Mouse (Mus musculus) midbrain, embryonic 14.5 days (tissue): ENCODE results near the gene Nyap1. TPM values are rescaled to one million over a fixed set of nuclear protein-coding genes. Genes with fewer than 3 reads are reported as not detected.
"Not testable (repeated sequence)": the region's sequence is repeated elsewhere in the genome, so short reads cannot be mapped to it uniquely, and the experiment has no call there.

Experiments
- ATAC-seq: fragments of 200-750 bp; cut with Nextera tagmentation; 2 replicates; pipeline ENCODE4 v1.8.0; 2017; ENCODE audit warnings: moderate number of reproducible peaks, moderate library complexity; ENCODE audit not compliant: low FRiP score, low TSS enrichment
- DNase-seq: peaks from one replicate; pipeline ENCODE4 v3.0.0-alpha.2; 2015
- H3K27ac ChIP-seq: fragments of 300-500 bp; sonication (generic); replicated peaks from 2 replicates; pipeline ENCODE4 v1.5.1; 2014; ENCODE audit warnings: mild to moderate bottlenecking, low read depth, low read length, moderate library complexity
- H3K27me3 ChIP-seq: fragments of 300-500 bp; sonication (generic); 2 replicates; pipeline ENCODE4 v1.6.1; 2014; ENCODE audit warnings: low read length, control low read depth, mixed read lengths; ENCODE audit not compliant: control insufficient read depth, insufficient read depth
- H3K36me3 ChIP-seq: fragments of 300-500 bp; sonication (generic); 2 replicates; pipeline ENCODE4 v1.6.1; 2014; ENCODE audit warnings: low read length, control low read depth; ENCODE audit not compliant: control insufficient read depth, insufficient read depth
- H3K4me1 ChIP-seq: fragments of 300-500 bp; sonication (generic); 2 replicates; pipeline ENCODE4 v1.6.1; 2014; ENCODE audit warnings: mild to moderate bottlenecking, antibody characterized with exemption, low read length, control low read depth; ENCODE audit not compliant: control insufficient read depth, insufficient read depth
- H3K4me2 ChIP-seq: fragments of 300-500 bp; sonication (generic); 2 replicates; pipeline ENCODE4 v1.6.1; 2014; ENCODE audit warnings: mild to moderate bottlenecking, low read length, moderate library complexity
- H3K4me3 ChIP-seq: fragments of 300-500 bp; sonication (generic); replicated peaks from 2 replicates; pipeline ENCODE4 v1.5.1; 2014; ENCODE audit warnings: low read depth, low read length
- H3K9ac ChIP-seq: fragments of 300-500 bp; sonication (generic); replicated peaks from 2 replicates; pipeline ENCODE4 v1.6.1; 2014; ENCODE audit warnings: mild to moderate bottlenecking, low read length, moderate library complexity
- H3K9me3 ChIP-seq: fragments of 300-500 bp; sonication (generic); 2 replicates; pipeline ENCODE4 v1.6.1; 2016; ENCODE audit warnings: low read length, control low read depth, mixed read lengths; ENCODE audit not compliant: control insufficient read depth
- WGBS: fragments of 180-500 bp; shearing (Covaris S2); extraction: QIAGEN DNeasy Blood & Tissue Kit; methylation state at CpG from one replicate; pipeline ENCODE4 v1.1.7; 2014; 5-methylcytosine and 5-hydroxymethylcytosine counted together
- polyA plus RNA-seq: library from polyadenylated mRNA; unstranded; fragments of >200 nt; fragmentation: Nextera tagmentation; extraction: Ambion mirVana; gene quantifications from 2 replicates; pipeline ENCODE4 v1.2.1, GENCODE M21; 2014

The Nyap1 gene
- polyA plus RNA-seq, 1 experiment from 2014 or later = 16.2 TPM

GRCm38 (mm10) chr5:137726767-137727166 lies 14.6 kb downstream of the Nyap1 start:
- Histone ChIP-seq H3K36me3 (peaks cover 17% of the 10 kb centered on the region), H3K9ac (no peak overlapping the region), H3K27ac (no peak overlapping the region), H3K4me3 (no peak overlapping the region), H3K27me3 (no peaks in the 10 kb centered on the region), H3K4me1 (peaks cover 4% of the 10 kb centered on the region; the same call in 1 of the 2 replicates), H3K9me3 (no peaks in the 10 kb centered on the region), H3K4me2 (no peak overlapping the region)
- WGBS = 70% methylated on average over 6 of the region's 6 CpGs
- ATAC-seq = no peak
- no peak for DNase-seq

- Histone ChIP-seq H3K4me2 (no peak overlapping the region), H3K27ac (no peak overlapping the region), H3K27me3 (no peaks in the 10 kb centered on the region), H3K4me3 (no peak overlapping the region), H3K9ac (no peak overlapping the region), H3K36me3 (0 out of 2 replicates have a peak, but pooled peaks cover 2% of the 10 kb centered on the region), H3K9me3 (no peaks in the 10 kb centered on the region), H3K4me1 (no peaks in the 10 kb centered on the region)
- WGBS = 82% methylated on average over 5 of the region's 5 CpGs
- ATAC-seq = no peak
- DNase-seq = no peak
These were observed 17.6 kb downstream of the Nyap1 start for GRCm38 (mm10) chr5:137723840-137724239.

GRCm38 (mm10) chr5:137720558-137721164 lies 20.7 kb downstream of the Nyap1 start:
- not testable (repeated sequence) for ATAC-seq
- WGBS = 39% methylated on average over 9 of the region's 16 CpGs

GRCm38 (mm10) chr5:137719088-137719487 lies 22.3 kb downstream of the Nyap1 start:
- WGBS = 91% methylated on average over 6 of the region's 6 CpGs
- Histone ChIP-seq H3K9ac (no peak overlapping the region), H3K36me3 (no peaks in the 10 kb centered on the region), H3K9me3 (no peaks in the 10 kb centered on the region), H3K4me3 (no peak overlapping the region), H3K4me1 (no peaks in the 10 kb centered on the region), H3K4me2 (no peak overlapping the region), H3K27ac (no peak overlapping the region), H3K27me3 (no peaks in the 10 kb centered on the region)
- ATAC-seq (no peak), DNase-seq (no peak)

More at GRCm38 (mm10) chr5:137720558-137721164, 20.7 kb downstream of the Nyap1 start:
- H3K27ac ChIP-seq, H3K9ac ChIP-seq, H3K4me1 ChIP-seq, H3K9me3 ChIP-seq, H3K27me3 ChIP-seq, H3K36me3 ChIP-seq, DNase-seq, H3K4me3 ChIP-seq, H3K4me2 ChIP-seq: not testable (repeated sequence)

DNA sequence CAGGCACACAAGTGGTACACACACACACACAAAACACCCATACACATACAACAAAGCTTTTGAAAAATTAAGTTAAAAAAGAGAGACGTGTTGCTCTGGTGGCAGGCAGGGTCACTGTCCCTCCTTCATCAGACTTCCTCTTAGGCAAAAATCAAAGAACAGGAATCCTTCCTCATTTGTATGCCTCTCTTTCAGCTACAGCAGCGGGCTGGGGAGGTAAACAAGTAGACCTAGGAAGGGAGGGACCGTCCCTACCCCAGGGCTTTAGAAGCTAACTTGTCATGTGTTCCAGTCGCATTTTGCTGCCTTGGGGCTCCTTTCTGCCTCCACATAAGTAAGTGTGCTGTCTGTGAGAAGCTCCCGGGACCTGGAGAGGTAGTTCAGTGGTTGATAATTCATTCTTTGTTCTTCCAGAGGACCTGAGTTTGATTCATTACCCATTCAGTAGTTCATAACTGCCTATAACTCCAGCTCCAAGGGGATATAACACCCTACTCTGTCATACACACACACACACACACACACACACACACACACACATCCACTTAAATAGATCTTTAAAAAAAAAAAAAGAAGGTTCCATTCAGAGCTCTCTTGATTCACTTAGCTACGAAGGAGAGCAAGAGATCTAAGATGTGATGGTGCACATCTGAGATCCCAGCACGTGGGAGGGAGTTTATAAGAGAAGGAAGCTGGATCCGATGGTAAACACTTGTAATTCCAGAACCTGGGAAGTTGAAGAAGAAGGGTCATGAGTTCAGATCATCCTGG lies 23.2 kb downstream of the Nyap1 start:
- Histone ChIP-seq H3K4me1 (no peaks in the 10 kb centered on the region), H3K9me3 (no peaks in the 10 kb centered on the region), H3K4me3 (no peak overlapping the region), H3K27me3 (no peaks in the 10 kb centered on the region), H3K4me2 (no peak overlapping the region), H3K9ac (no peak overlapping the region), H3K27ac (no peak overlapping the region), H3K36me3 (no peaks in the 10 kb centered on the region)
- WGBS = 70% methylated on average over 8 of the region's 8 CpGs
- no peak for ATAC-seq
- DNase-seq = no peak

DNA sequence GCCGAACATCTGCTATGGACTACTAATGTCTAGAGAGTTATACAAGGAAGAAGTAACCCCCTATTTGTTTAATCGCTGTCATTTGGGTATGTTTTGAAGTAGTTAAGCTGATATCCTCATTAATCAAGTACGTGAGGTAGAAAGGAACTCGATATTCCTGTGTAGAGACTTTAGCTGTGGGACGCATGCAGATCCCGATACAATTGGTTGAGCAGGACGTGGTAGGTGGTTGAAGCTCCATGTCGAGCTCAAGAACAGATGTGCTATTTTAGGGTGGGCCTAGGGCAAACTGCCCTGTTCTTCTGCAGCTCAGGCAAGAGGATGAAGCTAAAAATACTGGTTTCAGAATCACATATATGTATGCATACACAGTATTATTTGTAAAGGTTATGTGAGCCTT lies 25.7 kb downstream of the Nyap1 start:
- 77% methylated on average over 8 of the region's 8 CpGs for WGBS
- H3K27ac ChIP-seq = no peak overlapping the region
- H3K4me2 ChIP-seq = no peak overlapping the region
- no peak overlapping the region for H3K4me3 ChIP-seq
- H3K9ac ChIP-seq = no peak overlapping the region
- no peaks in the 10 kb centered on the region for H3K4me1 ChIP-seq
- H3K36me3 ChIP-seq = no peaks in the 10 kb centered on the region
- no peaks in the 10 kb centered on the region for H3K27me3 ChIP-seq
- DNase-seq = no peak
- ATAC-seq = no peak
- no peaks in the 10 kb centered on the region for H3K9me3 ChIP-seq

GRCm38 (mm10) chr5:137713454-137713853 lies 28.0 kb downstream of the Nyap1 start:
- H3K27ac ChIP-seq = no peak overlapping the region
- H3K4me1 ChIP-seq = no peaks in the 10 kb centered on the region
- no peaks in the 10 kb centered on the region for H3K9me3 ChIP-seq
- DNase-seq (no peak), ATAC-seq (no peak)
- 81% methylated on average over 5 of the region's 5 CpGs for WGBS
- no peak overlapping the region for H3K4me3 ChIP-seq
- no peak overlapping the region for H3K9ac ChIP-seq
- H3K4me2 ChIP-seq = no peak overlapping the region
- no peaks in the 10 kb centered on the region for H3K36me3 ChIP-seq
- no peaks in the 10 kb centered on the region for H3K27me3 ChIP-seq

DNA sequence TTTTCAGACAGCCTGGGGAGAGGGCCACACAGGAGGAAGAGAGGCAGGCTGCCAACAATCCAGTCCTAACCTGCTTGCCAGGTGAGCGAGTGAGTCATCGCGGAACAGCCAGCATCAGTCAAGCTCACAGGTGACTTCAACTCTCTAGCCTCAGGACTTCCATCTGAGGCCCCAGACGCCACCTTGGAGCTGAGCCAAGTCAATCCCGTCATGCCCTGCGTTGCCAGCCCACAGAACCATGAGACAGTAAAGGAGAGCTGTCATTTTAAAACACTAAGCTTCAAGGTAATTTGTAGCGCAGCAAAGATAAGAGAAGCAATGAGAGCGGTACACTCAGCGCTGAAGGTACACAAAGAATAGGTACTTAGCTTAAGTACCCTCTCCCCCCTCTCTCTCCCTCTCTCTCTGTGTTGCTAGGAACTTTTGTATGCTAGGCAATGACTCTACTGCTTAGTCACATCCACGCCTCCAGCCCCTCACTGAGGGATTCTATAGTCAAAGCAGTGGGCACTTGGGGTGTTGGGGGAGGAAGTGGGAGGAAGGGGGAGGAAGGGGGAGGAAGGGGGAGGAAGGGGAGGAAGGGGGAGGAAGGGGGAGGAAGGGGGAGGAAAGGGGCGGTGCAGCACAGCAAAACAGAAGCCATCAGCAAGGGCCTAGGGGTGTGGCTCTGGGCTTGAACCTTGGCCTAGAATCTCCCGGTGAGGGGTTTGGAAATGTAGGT lies 34.3 kb downstream of the Nyap1 start:
- 64% methylated on average over 12 of the region's 12 CpGs for WGBS
- peaks cover 11% of the 10 kb centered on the region; the same call in 1 of the 2 replicates for H3K4me1 ChIP-seq
- H3K4me2 ChIP-seq = no peak overlapping the region; the same call in 1 of the 2 replicates
- H3K27ac ChIP-seq = peak overlapping the region; percentile 49; the same call in 1 of the 2 replicates
- H3K4me3 ChIP-seq = no peak overlapping the region
- ATAC-seq (no peak), DNase-seq (peak; percentile 73)
- H3K9ac ChIP-seq = no peak overlapping the region
- H3K9me3 ChIP-seq = no peaks in the 10 kb centered on the region
- no peaks in the 10 kb centered on the region for H3K36me3 ChIP-seq
- no peaks in the 10 kb centered on the region for H3K27me3 ChIP-seq
